Mouse (Mus musculus) CH12.LX (cell line): Measurements from ENCODE around the gene Baiap2l2. TPM values are rescaled to one million over a fixed set of nuclear protein-coding genes. Genes with fewer than 3 reads are reported as not detected.

ENCODE experiments used
- DNase-seq: peaks from one replicate; pipeline ENCODE4 v3.0.0-alpha.2; 2013; ENCODE audit errors: extremely low read depth
- H3K27ac ChIP-seq: 2 replicates; pipeline ENCODE4 v1.5.1; 2012; ENCODE audit warnings: low read depth, mild to moderate bottlenecking, control low read depth, moderate library complexity; ENCODE audit not compliant: insufficient read depth
- H3K27me3 ChIP-seq: replicated peaks from 2 replicates; pipeline ENCODE3; 2012; ENCODE audit warnings: inconsistent platforms
- H3K36me3 ChIP-seq, 2 experiments: replicated peaks in 1 of 2; 2 replicates each; pipeline versions ENCODE3 to v1.6.1; 2012; ENCODE audit warnings: inconsistent platforms in 1 of 2, low read length in 1 of 2, mild to moderate bottlenecking in 1 of 2, mixed read lengths in 1 of 2, moderate library complexity in 1 of 2; ENCODE audit not compliant: control insufficient read depth in 1 of 2, insufficient read depth in 1 of 2
- H3K4me1 ChIP-seq, 2 experiments: 2 replicates each; pipeline ENCODE4 v1.6.1; 2012; ENCODE audit warnings: inconsistent platforms in 1 of 2, moderate library complexity in 1 of 2; ENCODE audit not compliant: insufficient read depth in 2 of 2, control insufficient read depth in 1 of 2
- H3K4me2 ChIP-seq: 2 replicates; pipeline ENCODE4 v1.6.1; 2012; ENCODE audit warnings: low read depth, mild to moderate bottlenecking, control low read depth; ENCODE audit not compliant: poor library complexity, insufficient read depth, severe bottlenecking
- H3K4me3 ChIP-seq, 3 experiments: fragments of 150-350 bp in 1 of 3; sonication (generic) in 1 of 3; replicated peaks in 1 of 3; 2 replicates each; pipeline versions ENCODE3 to v1.5.1; 2011 to 2012; ENCODE audit warnings: low read depth in 2 of 3, low read length in 2 of 3, mild to moderate bottlenecking in 2 of 3, moderate library complexity in 2 of 3, control low read depth in 1 of 3, improper control_type of control experiment in 1 of 3, inconsistent platforms in 1 of 3, mixed read lengths in 1 of 3; ENCODE audit not compliant: poor library complexity in 1 of 3
- H3K79me2 ChIP-seq: replicated peaks from 2 replicates; pipeline ENCODE4 v1.6.1; 2012; ENCODE audit warnings: mild to moderate bottlenecking, moderate library complexity; ENCODE audit not compliant: control insufficient read depth, poor library complexity, insufficient read depth, severe bottlenecking; ENCODE audit errors: extremely low read depth
- H3K9ac ChIP-seq: 2 replicates; pipeline ENCODE4 v1.6.1; 2012; ENCODE audit warnings: low read depth, mild to moderate bottlenecking, control low read depth, moderate library complexity; ENCODE audit not compliant: insufficient read depth
- H3K9me3 ChIP-seq: replicated peaks from 2 replicates; pipeline ENCODE3; 2012; ENCODE audit warnings: low read length, inconsistent platforms, mixed read lengths
- CHD1 ChIP-seq: IDR thresholded peaks from 2 replicates; pipeline ENCODE4 v1.6.1; 2012; ENCODE audit warnings: low read depth, low read length, improper control_type of control experiment, inconsistent platforms
- CTCF ChIP-seq, 2 experiments: IDR thresholded peaks in 1 of 2; conservative IDR thresholded peaks in 1 of 2; 2 replicates each; pipeline ENCODE4 v1.5.1; 2011 to 2012; ENCODE audit warnings: low read depth in 2 of 2, low read length in 2 of 2, improper control_type of control experiment in 1 of 2, inconsistent platforms in 1 of 2, mild to moderate bottlenecking in 1 of 2, moderate library complexity in 1 of 2
- EP300 ChIP-seq: IDR thresholded peaks from 2 replicates; pipeline ENCODE4 v1.6.1; 2011; ENCODE audit warnings: low read length, improper control_type of control experiment
- ETS1 ChIP-seq: conservative IDR thresholded peaks from 2 replicates; pipeline ENCODE4 v1.6.1; 2012; ENCODE audit warnings: low read depth, mild to moderate bottlenecking, inconsistent platforms, low read length, improper control_type of control experiment, moderate library complexity
- IRF4 ChIP-seq: IDR thresholded peaks from 2 replicates; pipeline ENCODE4 v1.6.1; 2014; ENCODE audit warnings: low read depth, mild to moderate bottlenecking, inconsistent platforms, low read length, improper control_type of control experiment
- JUN ChIP-seq: IDR thresholded peaks from 2 replicates; pipeline ENCODE4 v1.6.1; 2011; ENCODE audit warnings: low read depth, mild to moderate bottlenecking, low read length, improper control_type of control experiment, moderate library complexity; ENCODE audit not compliant: insufficient read depth
- KAT2A ChIP-seq: IDR thresholded peaks from 2 replicates; pipeline ENCODE4 v1.6.1; 2012; ENCODE audit warnings: low read length, improper control_type of control experiment, inconsistent platforms; ENCODE audit not compliant: insufficient replicate concordance
- MAX ChIP-seq: IDR thresholded peaks from 2 replicates; pipeline ENCODE4 v1.6.1; 2011; ENCODE audit warnings: low read length, improper control_type of control experiment
- MAZ ChIP-seq: IDR thresholded peaks from 2 replicates; pipeline ENCODE4 v1.6.1; 2012; ENCODE audit warnings: low read depth, mild to moderate bottlenecking, inconsistent platforms, low read length, improper control_type of control experiment, moderate library complexity
- MEF2A ChIP-seq: IDR thresholded peaks from 2 replicates; pipeline ENCODE4 v1.6.1; 2014; ENCODE audit warnings: low read depth, mild to moderate bottlenecking, inconsistent platforms, low read length, improper control_type of control experiment, borderline replicate concordance
- MXI1 ChIP-seq: IDR thresholded peaks from 2 replicates; pipeline ENCODE4 v1.6.1; 2011; ENCODE audit warnings: mild to moderate bottlenecking, low read depth, low read length, improper control_type of control experiment
- MYC ChIP-seq: IDR thresholded peaks from 2 replicates; pipeline ENCODE4 v1.6.1; 2011; ENCODE audit warnings: low read depth, mild to moderate bottlenecking, improper control_type of control experiment, low read length
- NELFE ChIP-seq: IDR thresholded peaks from 2 replicates; pipeline ENCODE4 v1.6.1; 2011; ENCODE audit warnings: low read depth, low read length, improper control_type of control experiment
- NRF1 ChIP-seq: IDR thresholded peaks from 2 replicates; pipeline ENCODE4 v1.6.1; 2014; ENCODE audit warnings: low read depth, mild to moderate bottlenecking, inconsistent platforms, low read length, improper control_type of control experiment, moderate library complexity
- PAX5 ChIP-seq: IDR thresholded peaks from 2 replicates; pipeline ENCODE4 v1.6.1; 2012; ENCODE audit warnings: low read length, inconsistent platforms, mixed read lengths
- RAD21 ChIP-seq: IDR thresholded peaks from 2 replicates; pipeline ENCODE4 v1.6.1; 2011; ENCODE audit warnings: low read depth, mild to moderate bottlenecking, low read length, improper control_type of control experiment, moderate library complexity
- RCOR1 ChIP-seq: conservative IDR thresholded peaks from 2 replicates; pipeline ENCODE4 v1.6.1; 2012; ENCODE audit warnings: low read depth, mild to moderate bottlenecking, inconsistent platforms, low read length, improper control_type of control experiment
- SIN3A ChIP-seq: IDR thresholded peaks from 2 replicates; pipeline ENCODE4 v1.6.1; 2012; ENCODE audit warnings: low read length, improper control_type of control experiment, inconsistent platforms
- SMC3 ChIP-seq: IDR thresholded peaks from 2 replicates; pipeline ENCODE4 v1.6.1; 2011; ENCODE audit warnings: low read depth, low read length, improper control_type of control experiment
- ZC3H11A ChIP-seq: IDR thresholded peaks from 2 replicates; pipeline ENCODE4 v1.6.1; 2012; ENCODE audit warnings: low read depth, mild to moderate bottlenecking, inconsistent platforms, low read length, improper control_type of control experiment
- dilution Hi-C: fragments of 300-500 bp; cut with MboI; formaldehyde crosslinking; loops from 2 replicates; pipeline ENCODE4 v1.14.3; 2020; ENCODE audit warnings: low sequenced_read_pairs; ENCODE audit not compliant: extremely low pct_unique_long_range_greater_than_20kb, extremely low pct_ligation_motif_present
- in situ Hi-C: fragments of 300-500 bp; cut with MboI; formaldehyde crosslinking; loops from 3 replicates; pipeline ENCODE4 v1.14.3; 2019; ENCODE audit warnings: low sequenced_read_pairs, low pct_ligation_motif_present, low pct_unique_long_range_greater_than_20kb, mixed read lengths
- polyA plus RNA-seq: library from polyadenylated mRNA; unstranded; fragments of >175 nt; gene quantifications from 2 replicates; pipeline ENCODE4 v1.2.1, GENCODE M21; 2012; ENCODE audit warnings: low read depth; ENCODE audit not compliant: insufficient read length
- total RNA-seq, 2 experiments: library from RNA; depleted of rRNA; stranded (reverse); fragments of 300-350 nt in 1 of 2; fragments of >200 nt in 1 of 2; gene quantifications; 2 replicates each; pipeline ENCODE4 v1.2.3; 2012 to 2014

The Baiap2l2 gene
- total and polyA plus RNA-seq, 3 experiments, result 0.84 to 1.5 TPM; not detected in 1

DNA sequence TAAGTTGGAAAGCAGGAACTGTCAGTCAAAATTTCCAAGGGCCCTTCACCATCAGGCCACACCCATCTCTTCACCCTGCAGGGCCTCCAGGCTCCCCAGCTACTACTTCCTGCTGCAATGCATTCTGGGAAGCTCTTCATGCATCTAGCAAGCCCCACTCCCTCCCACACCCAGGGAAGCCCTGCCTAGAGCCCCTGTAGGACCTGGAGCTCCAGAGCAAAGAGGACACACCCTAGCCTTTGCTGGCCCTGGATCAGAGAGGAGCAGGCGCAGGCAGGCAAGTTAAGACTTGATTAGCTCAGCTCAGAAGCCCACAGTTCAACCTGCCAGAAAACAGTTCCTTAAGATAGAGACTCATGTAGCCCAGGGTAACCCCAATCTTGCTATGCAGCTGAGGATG, 3.9 kb downstream of the Baiap2l2 start (continued):
- TF ChIP-seq ETS1 (no peak), PAX5 (no peak), JUN (no peak), ZC3H11A (no peak), IRF4 (peak; percentile 31; the same call in 1 of the 2 replicates), SMC3 (no peak)

DNA sequence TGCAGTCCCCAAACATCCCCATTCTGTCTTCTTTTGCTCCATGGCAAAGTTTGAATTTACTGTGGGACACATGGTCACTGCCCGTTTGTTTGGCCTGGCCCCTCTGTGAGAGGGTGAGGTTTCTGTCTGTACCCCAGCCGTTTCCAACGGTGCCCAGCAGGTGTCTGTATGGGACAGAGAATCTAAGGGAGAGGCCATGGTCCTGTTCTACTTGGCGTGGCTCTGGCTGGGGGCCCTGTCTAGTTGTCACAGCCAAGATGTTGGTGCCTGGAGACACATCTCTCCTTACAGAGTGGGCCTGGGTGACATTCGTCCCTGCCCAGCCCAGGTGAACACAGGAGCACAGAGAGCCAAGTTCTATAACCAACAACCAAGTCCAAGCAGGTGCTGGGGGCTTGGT, 4.5 kb downstream of the Baiap2l2 start:
- peak; percentile 68 for DNase-seq
- in situ Hi-C loops (no loop called here), dilution Hi-C loops (no loop called here)
- TF ChIP-seq RAD21 (peak; percentile 93), MAX (peak; percentile 61; the same call in 1 of the 2 replicates), MEF2A (peak; percentile 20; the same call in 1 of the 2 replicates), PAX5 (no peak), MAZ (peak; percentile 67; the same call in 1 of the 2 replicates), NRF1 (no peak), IRF4 (peak; percentile 57), CTCF (conservative IDR thresholded peaks at IDR 0.05 in 1 of 2, IDR thresholded peaks at IDR 0.05 in 1 of 2; ENCODE audit: low read depth in 2 of 2, low read length in 2 of 2) (peak in 1 of 2 experiments; percentile 92; a peak in 2 of 4 replicates), SMC3 (peak; percentile 81), EP300 (peak; percentile 1; the same call in 1 of the 2 replicates), MXI1 (peak; percentile 67), JUN (no peak), CHD1 (no peak), ZC3H11A (peak; percentile 57), SIN3A (peak; percentile 86), RCOR1 (peak; percentile 37; the same call in 1 of the 2 replicates), NELFE (peak; percentile 46; the same call in 1 of the 2 replicates), KAT2A (no peak), MYC (peak; percentile 30; the same call in 1 of the 2 replicates)
- Histone ChIP-seq H3K27ac (peak overlapping the region; percentile 51), H3K4me1 (peaks cover 10 to 19% of the 10 kb centered on the region in 2 experiments), H3K36me3 (peaks cover 4 to 29% of the 10 kb centered on the region in 2 experiments), H3K27me3 (no peaks in the 10 kb centered on the region), H3K79me2 (no peaks in the 10 kb centered on the region), H3K4me2 (peak overlapping the region; percentile 67; the same call in 1 of the 2 replicates), H3K9ac (peak overlapping the region; percentile 14; the same call in 1 of the 2 replicates), H3K9me3 (peaks cover 8% of the 10 kb centered on the region), H3K4me3 (peak overlapping the region in 1 of 3 experiments; percentile 61)
